Mouse (Mus musculus) liver, postnatal 0 days (tissue): Measurements from ENCODE around the gene Golm1.

Experiments used
- CTCF ChIP-seq: sonication (generic); IDR thresholded peaks from 2 replicates; pipeline ENCODE4 v1.5.1; 2016; ENCODE audit warnings: antibody characterized with exemption, low read depth
- EP300 ChIP-seq: IDR thresholded peaks from 2 replicates; pipeline ENCODE4 v1.6.1; 2016; ENCODE audit warnings: antibody characterized with exemption, low read depth, mild to moderate bottlenecking

DNA sequence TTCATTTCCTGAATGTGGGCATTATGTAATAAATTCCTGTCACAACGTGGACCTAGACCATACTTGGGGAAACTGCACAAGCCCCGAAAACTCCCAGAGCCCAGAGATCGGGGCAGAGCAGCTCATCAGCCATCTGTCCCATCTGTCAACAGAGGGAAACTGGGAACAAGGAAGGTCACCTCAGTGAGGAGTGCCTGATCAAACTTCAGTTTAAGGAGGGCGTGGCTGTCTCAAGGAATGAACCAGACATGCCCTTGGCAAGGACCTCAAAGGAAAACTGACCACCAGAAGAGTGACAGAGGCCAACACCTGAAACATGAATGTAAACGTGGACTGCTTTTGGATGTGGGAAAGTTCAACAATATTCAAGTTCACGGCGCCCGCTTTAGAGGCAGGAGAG lies 14.2 kb downstream of the Golm1 start:
- TF ChIP-seq CTCF (no peak), EP300 (no peak)
